Mouse (Mus musculus): ENCODE data around the gene Lrriq4.
"Not testable (repeated sequence)": the region's sequence is repeated elsewhere in the genome, so short reads cannot be mapped to it uniquely, and the experiment has no call there.

Lrriq4 gene

GRCm38 (mm10) chr3:30683190-30683589 is 38.9 kb downstream of the Lrriq4 start:
- no peak for DNase-seq (ENCODE audit: low spot score)

GRCm38 (mm10) chr3:30687216-30687615 is 42.9 kb downstream of the Lrriq4 start:
- no peak for DNase-seq (ENCODE audit: low spot score)

DNA sequence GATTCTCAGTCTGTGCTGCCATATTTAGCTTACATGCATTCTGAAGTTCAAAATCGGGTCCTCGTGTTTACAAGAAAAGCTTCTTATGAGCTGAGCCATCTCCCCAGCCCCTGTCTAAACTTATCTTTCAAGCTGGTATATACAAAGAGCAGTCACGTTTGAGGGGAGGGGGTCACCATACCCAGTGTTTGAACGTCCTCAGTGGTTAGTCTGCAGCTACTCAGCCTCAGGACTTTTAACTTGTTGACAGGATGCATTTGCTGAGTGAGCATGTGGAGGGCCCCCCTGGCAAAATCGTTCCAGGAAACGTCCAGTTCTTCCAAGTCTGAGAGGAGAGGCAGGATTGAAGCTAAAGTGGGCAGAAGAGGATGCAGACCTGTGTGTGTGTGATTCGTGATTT is 46.7 kb downstream of the Lrriq4 start:
- DNase-seq (ENCODE audit: low spot score): no peak

DNA sequence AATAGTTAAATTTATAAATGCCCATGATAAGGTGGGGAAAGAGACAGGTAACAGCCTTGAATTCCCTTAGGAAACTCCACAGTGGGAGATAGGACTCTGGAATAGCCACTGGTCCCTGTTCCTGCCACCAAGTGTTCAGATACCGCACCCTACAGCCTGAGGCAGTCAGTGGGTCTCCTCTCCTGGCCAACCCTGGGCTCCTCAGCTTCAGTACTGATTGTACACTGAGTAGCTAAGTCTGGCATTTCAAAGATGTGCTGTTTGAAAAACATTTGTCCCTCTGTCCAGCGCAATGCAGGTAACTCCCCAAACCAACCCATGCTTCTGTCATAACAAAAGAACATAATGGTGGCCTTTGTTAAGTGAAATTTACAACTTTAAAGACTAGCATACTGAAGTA is 51.4 kb downstream of the Lrriq4 start:
- no peak for DNase-seq (ENCODE audit: low spot score)

GRCm38 (mm10) chr3:30696346-30696745 is 52.0 kb downstream of the Lrriq4 start:
- DNase-seq (ENCODE audit: low spot score): peak; percentile 49

DNA sequence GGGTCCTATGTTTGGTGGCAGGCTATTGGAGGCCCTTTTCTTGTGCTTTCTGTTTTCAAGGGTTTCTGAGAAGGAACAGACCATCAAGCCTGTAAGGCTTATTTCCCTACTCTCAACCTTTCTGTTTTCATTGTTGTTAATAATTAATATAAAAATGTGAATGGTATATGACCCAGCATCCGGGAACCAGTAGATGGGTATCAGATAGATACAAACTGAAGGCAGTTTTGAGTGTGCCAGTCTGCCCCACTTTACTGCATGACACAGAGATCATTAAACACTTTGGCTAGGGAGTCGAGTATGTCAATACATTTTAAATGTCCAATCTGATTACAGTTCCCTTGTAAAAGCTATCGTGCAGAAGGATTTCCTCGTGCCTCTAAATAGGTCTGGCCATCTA is 53.6 kb downstream of the Lrriq4 start:
- DNase-seq (ENCODE audit: low spot score): no peak

DNA sequence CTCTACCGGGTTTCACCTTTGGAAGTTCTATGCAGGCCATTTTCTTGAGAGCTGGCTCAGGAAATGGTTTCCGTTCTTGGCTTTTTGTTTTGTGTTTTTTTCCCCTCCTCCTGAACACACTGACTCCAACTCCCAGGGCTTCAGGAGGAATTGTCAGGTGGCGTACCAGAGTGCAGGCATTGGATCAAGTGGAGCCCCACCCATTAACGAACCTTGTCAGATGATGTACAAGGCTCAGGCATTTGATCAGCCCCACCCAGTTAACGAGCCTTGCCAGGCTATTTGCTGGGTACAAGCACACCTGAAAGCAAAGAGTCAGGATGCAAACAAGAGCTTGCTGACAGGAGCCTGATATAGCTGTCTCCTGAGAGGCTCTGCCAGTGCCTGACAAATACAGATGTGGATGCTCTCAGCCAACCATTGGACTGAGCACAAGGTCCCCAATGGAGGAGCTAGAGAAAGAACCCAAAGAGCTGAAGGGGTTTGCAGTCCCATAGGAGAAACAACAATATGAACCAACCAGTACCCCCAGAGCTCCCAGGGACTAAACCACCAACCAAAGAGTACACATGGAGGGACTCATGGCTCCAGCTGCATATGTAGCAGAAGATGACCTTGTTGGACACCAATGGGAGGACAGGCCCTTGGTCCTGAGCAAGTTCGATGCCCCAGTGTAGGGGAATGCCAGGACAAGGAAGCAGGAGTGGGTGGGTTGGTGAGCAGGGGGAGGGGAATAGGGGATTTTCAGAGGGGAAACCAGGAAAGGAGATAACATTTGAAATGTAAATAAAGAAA is 55.6 kb downstream of the Lrriq4 start, which contains the start of gene Lrrc31:
Gene Lrrc31 (minus strand): TSS at position 133 of the 795 bp plus-strand sequence.
- DNase-seq (ENCODE audit: low spot score): not testable (repeated sequence)

DNA sequence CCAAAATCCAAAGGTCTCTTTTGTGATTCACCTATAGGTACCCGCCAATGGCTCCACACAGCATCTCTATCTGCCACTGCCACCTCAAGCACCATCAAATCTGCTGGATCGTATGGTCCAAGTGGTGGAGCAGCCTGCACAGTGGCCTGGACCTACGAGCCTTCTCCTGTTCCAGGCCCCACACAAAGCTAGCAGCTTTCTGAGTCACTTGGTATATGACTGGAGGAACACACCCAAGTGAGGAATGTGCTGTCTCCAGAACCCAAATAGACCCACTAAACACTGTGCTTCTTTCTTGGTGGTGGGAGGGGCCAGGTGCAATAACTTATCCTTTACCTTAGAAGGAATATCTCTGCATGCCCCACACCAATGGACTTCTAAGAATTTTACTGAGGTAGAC is 61.7 kb downstream of the Lrriq4 start:
- no peak for DNase-seq (ENCODE audit: low spot score)

GRCm38 (mm10) chr3:30706614-30707276 is 62.4 kb downstream of the Lrriq4 start:
- no peak for DNase-seq (ENCODE audit: low spot score)

DNA sequence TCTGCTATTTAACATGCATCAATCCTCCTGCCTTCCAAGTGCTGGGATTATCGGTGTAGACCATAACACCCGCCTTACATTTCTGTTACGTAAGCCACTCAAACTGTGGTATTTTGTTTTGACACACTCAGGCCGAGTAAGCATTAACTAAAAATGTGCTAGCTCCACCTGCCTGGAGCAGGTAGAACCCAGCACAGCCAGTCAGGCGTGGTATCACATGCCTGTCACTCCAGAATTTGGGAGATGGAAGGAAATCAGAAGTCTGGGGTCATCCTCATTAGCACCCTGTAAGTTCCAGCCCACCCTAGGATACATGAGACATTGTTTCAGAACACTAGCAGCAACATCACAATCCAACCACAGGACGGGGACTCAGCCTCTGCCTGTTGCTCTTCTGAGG is 65.9 kb downstream of the Lrriq4 start:
- DNase-seq (ENCODE audit: low spot score): no peak

- no peak for DNase-seq (ENCODE audit: low spot score)
Measured at GRCm38 (mm10) chr3:30713334-30713733, 69.0 kb downstream of the Lrriq4 start.

- no peak for DNase-seq (ENCODE audit: low spot score)
Measured at GRCm38 (mm10) chr3:30718649-30719048, 74.3 kb downstream of the Lrriq4 start.
